Mouse (Mus musculus) bone marrow, adult 2 months (tissue): Measurements from ENCODE around the gene Fbxo11. TPM values are rescaled to one million over a fixed set of nuclear protein-coding genes. Genes with fewer than 3 reads are reported as not detected.
"Not testable (repeated sequence)": the region's sequence is repeated elsewhere in the genome, so short reads cannot be mapped to it uniquely, and the experiment has no call there.

Experiments
- H3K27ac ChIP-seq: fragments of 200-500 bp; 2 replicates; pipeline ENCODE4 v1.5.1; 2012; ENCODE audit warnings: low read depth, mild to moderate bottlenecking, control low read depth, inconsistent platforms, low read length; ENCODE audit not compliant: control insufficient read depth, poor library complexity, insufficient read depth
- H3K4me1 ChIP-seq: fragments of 200-500 bp; 2 replicates; pipeline ENCODE4 v1.6.1; 2011; ENCODE audit warnings: low read length; ENCODE audit not compliant: control insufficient read depth, insufficient read depth
- H3K4me3 ChIP-seq: fragments of 200-500 bp; replicated peaks from 2 replicates; pipeline ENCODE3; 2011; ENCODE audit warnings: mild to moderate bottlenecking, low read depth, low read length, control low read depth; ENCODE audit not compliant: control insufficient read depth
- CTCF ChIP-seq: fragments of 200-500 bp; IDR thresholded peaks from 2 replicates; pipeline ENCODE4 v1.5.1; 2011; ENCODE audit warnings: low read length, control low read depth; ENCODE audit not compliant: control insufficient read depth, insufficient read depth
- POLR2A ChIP-seq: fragments of 200-500 bp; IDR thresholded peaks from 2 replicates; pipeline ENCODE4 v1.6.1; 2011; ENCODE audit warnings: low read depth, mild to moderate bottlenecking, control low read depth, low read length, borderline replicate concordance; ENCODE audit not compliant: control insufficient read depth
- WGBS: fragments of 180-500 bp; shearing (Covaris S2); methylation state at CpG from one replicate; pipeline ENCODE4 v1.1.7; 2018; 5-methylcytosine and 5-hydroxymethylcytosine counted together
- polyA plus RNA-seq: library from polyadenylated mRNA; stranded (reverse); fragments of >200 nt; gene quantifications from 2 replicates; pipeline ENCODE4 v1.2.4, GENCODE M21; 2011; ENCODE audit warnings: low replicate concordance; ENCODE audit not compliant: missing spikeins, insufficient read depth, insufficient read length

The Fbxo11 gene
- polyA plus RNA-seq, 1 experiment, result 16.4 TPM

GRCm38 (mm10) chr17:87957096-87957840, 107.8 kb downstream of the Fbxo11 start:
- Histone ChIP-seq H3K27ac (no peak overlapping the region), H3K4me1 (no peaks in the 10 kb centered on the region), H3K4me3 (no peak overlapping the region)
- WGBS, result 82% methylated on average over 12 of the region's 12 CpGs
- TF ChIP-seq POLR2A (no peak), CTCF (no peak)

GRCm38 (mm10) chr17:87954618-87955124, 110.4 kb downstream of the Fbxo11 start:
- 55% methylated on average over 13 of the region's 13 CpGs for WGBS
- H3K27ac ChIP-seq, H3K4me1 ChIP-seq: not testable (repeated sequence)

GRCm38 (mm10) chr17:87948965-87949584, 116.0 kb downstream of the Fbxo11 start:
- H3K4me1 ChIP-seq, result no peaks in the 10 kb centered on the region
- H3K27ac ChIP-seq, result no peak overlapping the region
- no peak overlapping the region for H3K4me3 ChIP-seq
- no peak for TF ChIP-seq POLR2A
- TF ChIP-seq CTCF, result peak; percentile 96
- 35% methylated on average over 16 of the region's 16 CpGs for WGBS

More at GRCm38 (mm10) chr17:87954618-87955124, 110.4 kb downstream of the Fbxo11 start:
- H3K4me3 ChIP-seq, result not testable (repeated sequence)

Other genes with a start within 250 kb of the Fbxo11 start
- gene Rpl36-ps4, start 144.3 kb downstream of the Fbxo11 start, polyA plus RNA-seq, result not detected in 2 replicates
- 32.2 and 61.3 TPM in 2 replicates for gene Msh6, start 90.2 kb downstream of the Fbxo11 start, polyA plus RNA-seq